Mouse (Mus musculus): Measurements from ENCODE around the gene Myl6.

- no peak for TF ChIP-seq CTCF (IDR thresholded peaks at IDR 0.05; ENCODE audit: low read depth)
- no peak for TF ChIP-seq EP300 (optimal IDR thresholded peaks at IDR 0.05)
Measured at GRCm38 (mm10) chr10:128535624-128536265, 41.8 kb upstream of the Myl6 start.
